Mouse (Mus musculus) neural tube, embryonic 14.5 days (tissue): ENCODE measurements around the gene Rapgef5. TPM values are rescaled to one million over a fixed set of nuclear protein-coding genes. Genes with fewer than 3 reads are reported as not detected.

ENCODE experiments used
- ATAC-seq: fragments of 200-750 bp; cut with Nextera tagmentation; 2 replicates; pipeline ENCODE4 v1.8.0; 2017; ENCODE audit warnings: low read depth, mild to moderate bottlenecking, moderate TSS enrichment, moderate library complexity
- H3K27ac ChIP-seq: fragments of 300-500 bp; sonication (generic); 2 replicates; pipeline ENCODE4 v1.5.1; 2014; ENCODE audit warnings: low read depth, mild to moderate bottlenecking, control low read depth, low read length, moderate library complexity, mixed read lengths
- H3K27me3 ChIP-seq: fragments of 300-500 bp; sonication (generic); 2 replicates; pipeline ENCODE4 v1.6.1; 2014; ENCODE audit warnings: low read length; ENCODE audit not compliant: control insufficient read depth, insufficient read depth
- H3K36me3 ChIP-seq: fragments of 300-500 bp; sonication (generic); 2 replicates; pipeline ENCODE4 v1.6.1; 2014; ENCODE audit warnings: low read length, mixed read lengths; ENCODE audit not compliant: control insufficient read depth, insufficient read depth
- H3K4me1 ChIP-seq: fragments of 300-500 bp; sonication (generic); 2 replicates; pipeline ENCODE4 v1.6.1; 2014; ENCODE audit warnings: low read length; ENCODE audit not compliant: control insufficient read depth, insufficient read depth
- H3K4me2 ChIP-seq: fragments of 300-500 bp; sonication (generic); 2 replicates; pipeline ENCODE4 v1.6.1; 2014; ENCODE audit warnings: mild to moderate bottlenecking, low read depth, low read length, control low read depth
- H3K4me3 ChIP-seq: fragments of 300-500 bp; sonication (generic); 2 replicates; pipeline ENCODE4 v1.5.1; 2014; ENCODE audit warnings: low read depth, low read length, control low read depth, mixed read lengths
- H3K9ac ChIP-seq: fragments of 300-500 bp; sonication (generic); replicated peaks from 2 replicates; pipeline ENCODE4 v1.6.1; 2014; ENCODE audit warnings: low read depth, mild to moderate bottlenecking, control low read depth, low read length, mixed read lengths
- H3K9me3 ChIP-seq: fragments of 300-500 bp; sonication (generic); 2 replicates; pipeline ENCODE4 v1.6.1; 2016; ENCODE audit warnings: low read length; ENCODE audit not compliant: control insufficient read depth
- WGBS: fragments of 180-500 bp; shearing (Covaris S2); extraction: QIAGEN DNeasy Blood & Tissue Kit; methylation state at CpG from one replicate; pipeline ENCODE4 v1.1.7; 2014; 5-methylcytosine and 5-hydroxymethylcytosine counted together
- polyA plus RNA-seq: library from polyadenylated mRNA; unstranded; fragments of >200 nt; fragmentation: Nextera tagmentation; extraction: Ambion mirVana; gene quantifications from 2 replicates; pipeline ENCODE4 v1.2.1, GENCODE M21; 2014

The Rapgef5 gene
- polyA plus RNA-seq, 1 experiment from 2014 or later: 39.4 TPM

GRCm38 (mm10) chr12:117585390-117585789 is 69.1 kb downstream of the Rapgef5 start:
- no peak for ATAC-seq
- H3K36me3 ChIP-seq: no peaks in the 10 kb centered on the region
- H3K27me3 ChIP-seq: no peaks in the 10 kb centered on the region
- no peak overlapping the region for H3K9ac ChIP-seq
- H3K27ac ChIP-seq: no peak overlapping the region
- 88% methylated on average over 2 of the region's 2 CpGs for WGBS
- no peaks in the 10 kb centered on the region for H3K4me1 ChIP-seq
- H3K4me2 ChIP-seq: no peak overlapping the region
- H3K4me3 ChIP-seq: no peak overlapping the region
- H3K9me3 ChIP-seq: no peaks in the 10 kb centered on the region

- no peak overlapping the region for H3K9ac ChIP-seq
- no peaks in the 10 kb centered on the region for H3K4me1 ChIP-seq
- H3K36me3 ChIP-seq: no peaks in the 10 kb centered on the region
- H3K4me3 ChIP-seq: no peak overlapping the region
- no peaks in the 10 kb centered on the region for H3K9me3 ChIP-seq
- no peak overlapping the region for H3K27ac ChIP-seq
- no peak overlapping the region for H3K4me2 ChIP-seq
- 37% methylated on average over 1 of the region's 1 CpGs for WGBS
- no peak for ATAC-seq
- no peaks in the 10 kb centered on the region for H3K27me3 ChIP-seq
Observed at GRCm38 (mm10) chr12:117586124-117586523, 69.8 kb downstream of the Rapgef5 start.

- H3K36me3 ChIP-seq: no peaks in the 10 kb centered on the region
- H3K4me3 ChIP-seq: no peak overlapping the region
- H3K4me2 ChIP-seq: no peak overlapping the region
- H3K4me1 ChIP-seq: no peaks in the 10 kb centered on the region
- no peaks in the 10 kb centered on the region for H3K9me3 ChIP-seq
- H3K9ac ChIP-seq: no peak overlapping the region
- H3K27me3 ChIP-seq: no peaks in the 10 kb centered on the region
- H3K27ac ChIP-seq: no peak overlapping the region
- ATAC-seq: no peak
- WGBS: 98% methylated on average over 2 of the region's 2 CpGs
Observed at GRCm38 (mm10) chr12:117589186-117589585, 72.9 kb downstream of the Rapgef5 start.

- H3K27ac ChIP-seq: no peak overlapping the region
- 29% methylated on average over 2 of the region's 2 CpGs for WGBS
- no peaks in the 10 kb centered on the region for H3K4me1 ChIP-seq
- H3K9me3 ChIP-seq: no peaks in the 10 kb centered on the region
- H3K36me3 ChIP-seq: no peaks in the 10 kb centered on the region
- no peaks in the 10 kb centered on the region for H3K27me3 ChIP-seq
- no peak overlapping the region for H3K9ac ChIP-seq
- H3K4me2 ChIP-seq: no peak overlapping the region
- H3K4me3 ChIP-seq: no peak overlapping the region
- no peak for ATAC-seq
Observed at GRCm38 (mm10) chr12:117592019-117592418, 75.7 kb downstream of the Rapgef5 start.

GRCm38 (mm10) chr12:117592583-117592982 is 76.3 kb downstream of the Rapgef5 start:
- 38% methylated on average over 3 of the region's 3 CpGs for WGBS
- H3K4me2 ChIP-seq: no peak overlapping the region
- H3K4me3 ChIP-seq: no peak overlapping the region
- H3K9ac ChIP-seq: no peak overlapping the region
- no peaks in the 10 kb centered on the region for H3K4me1 ChIP-seq
- H3K36me3 ChIP-seq: no peaks in the 10 kb centered on the region
- no peak for ATAC-seq
- H3K9me3 ChIP-seq: no peaks in the 10 kb centered on the region
- H3K27me3 ChIP-seq: no peaks in the 10 kb centered on the region
- H3K27ac ChIP-seq: no peak overlapping the region

GRCm38 (mm10) chr12:117595179-117595578 is 78.9 kb downstream of the Rapgef5 start:
- Histone ChIP-seq H3K4me2 (no peak overlapping the region), H3K27ac (no peak overlapping the region), H3K9me3 (no peaks in the 10 kb centered on the region), H3K27me3 (no peaks in the 10 kb centered on the region), H3K4me1 (no peaks in the 10 kb centered on the region), H3K9ac (no peak overlapping the region), H3K4me3 (no peak overlapping the region), H3K36me3 (no peaks in the 10 kb centered on the region)
- ATAC-seq: no peak; the same call in 1 of the 2 replicates
- whole genome bisulfite sequencing: 71% methylated on average over 9 of the region's 9 CpGs

GRCm38 (mm10) chr12:117598190-117598589 is 81.9 kb downstream of the Rapgef5 start:
- H3K4me1 ChIP-seq: no peaks in the 10 kb centered on the region
- 88% methylated on average over 2 of the region's 2 CpGs for WGBS
- no peak overlapping the region for H3K4me3 ChIP-seq
- H3K36me3 ChIP-seq: no peaks in the 10 kb centered on the region
- no peak for ATAC-seq
- no peak overlapping the region for H3K4me2 ChIP-seq
- H3K9me3 ChIP-seq: no peaks in the 10 kb centered on the region
- H3K27me3 ChIP-seq: no peaks in the 10 kb centered on the region
- no peak overlapping the region for H3K9ac ChIP-seq
- no peak overlapping the region for H3K27ac ChIP-seq

GRCm38 (mm10) chr12:117605966-117606365 is 89.7 kb downstream of the Rapgef5 start:
- Histone ChIP-seq H3K4me3 (no peak overlapping the region), H3K27ac (no peak overlapping the region)

GRCm38 (mm10) chr12:117612715-117613114 is 96.4 kb downstream of the Rapgef5 start:
- H3K4me2 ChIP-seq: no peak overlapping the region
- 24% methylated on average over 3 of the region's 3 CpGs for WGBS
- peaks cover 9% of the 10 kb centered on the region; the same call in 1 of the 2 replicates for H3K4me1 ChIP-seq
- no peak overlapping the region for H3K9ac ChIP-seq
- peak; percentile 70; the same call in 1 of the 2 replicates for ATAC-seq
- H3K27me3 ChIP-seq: no peaks in the 10 kb centered on the region
- H3K27ac ChIP-seq: no peak overlapping the region
- no peak overlapping the region for H3K4me3 ChIP-seq
- H3K36me3 ChIP-seq: no peaks in the 10 kb centered on the region
- no peaks in the 10 kb centered on the region for H3K9me3 ChIP-seq

More at GRCm38 (mm10) chr12:117605966-117606365, 89.7 kb downstream of the Rapgef5 start:
- Histone ChIP-seq H3K27me3 (no peaks in the 10 kb centered on the region), H3K4me2 (no peak overlapping the region), H3K4me1 (no peaks in the 10 kb centered on the region), H3K9me3 (no peaks in the 10 kb centered on the region), H3K36me3 (no peaks in the 10 kb centered on the region), H3K9ac (no peak overlapping the region)
- WGBS: 87% methylated on average over 3 of the region's 3 CpGs
- no peak for ATAC-seq
